Comparison of ENCODE assay signal across 8 mouse cellular contexts in genomic region chr11:86201901-86202675, GRCm38 (mm10). TPM values are rescaled to one million over a fixed set of nuclear protein-coding genes. Genes with fewer than 3 reads are reported as not detected.
A peak's percentile ranks its signal among the peaks of the same experiment; 100 is the strongest.
DNase-seq lines count a peak whose midpoint lies in the region; ATAC-seq lines count a peak whose summit lies in the region.

No protein-coding gene starts in this region.

- peak; percentile 9 for DNase-seq in left cerebral cortex, postnatal 4 days
- DNase-seq in left cerebral cortex, postnatal 25 days (ENCODE audit: low spot score in 2 of 2): no peak
- peak; percentile 27 for DNase-seq in c-Kit-positive CD71-positive TER-119-negative erythroid progenitor cells, embryonic 14.5 days (ENCODE audit: low read depth)
- no peak for DNase-seq in midbrain, embryonic 10.5 days (ENCODE audit: low spot score)
- DNase-seq in thymus, postnatal 14 days: peak; percentile 36
- no peak for DNase-seq in layer of hippocampus, adult 11-12 months (ENCODE audit: low spot score)

- peaks cover 3% of the 10 kb centered on the region; the same call in 1 of the 2 replicates for H3K9me3 ChIP-seq in forebrain, embryonic 15.5 days
- peaks cover 13% of the 10 kb centered on the region for H3K9me3 ChIP-seq in kidney, embryonic 16.5 days (ENCODE audit: low read length)
- peaks cover 35% of the 10 kb centered on the region for H3K9me3 ChIP-seq in midbrain, embryonic 10.5 days (replicated peaks)

- H3K27ac ChIP-seq in forebrain, embryonic 15.5 days (replicated peaks): peak overlapping the region; percentile 83
- peak overlapping the region; percentile 85 for H3K27ac ChIP-seq in kidney, embryonic 16.5 days (ENCODE audit: low read length)
- peak overlapping the region; percentile 94 for H3K27ac ChIP-seq in midbrain, embryonic 10.5 days (replicated peaks)

- no peaks in the 10 kb centered on the region for H3K27me3 ChIP-seq in forebrain, embryonic 15.5 days
- no peaks in the 10 kb centered on the region for H3K27me3 ChIP-seq in kidney, embryonic 16.5 days (ENCODE audit: insufficient read depth, low read length)
- H3K27me3 ChIP-seq in midbrain, embryonic 10.5 days (ENCODE audit: low read depth, poor library complexity, severe bottlenecking): no peaks in the 10 kb centered on the region

- H3K4me1 ChIP-seq in forebrain, embryonic 15.5 days: peaks cover 16% of the 10 kb centered on the region; the same call in 1 of the 2 replicates
- H3K4me1 ChIP-seq in kidney, embryonic 16.5 days (ENCODE audit: insufficient read depth, low read length): peaks cover 15% of the 10 kb centered on the region
- peaks cover 30% of the 10 kb centered on the region for H3K4me1 ChIP-seq in midbrain, embryonic 10.5 days

- H3K9ac ChIP-seq in forebrain, embryonic 15.5 days (replicated peaks): peak overlapping the region; percentile 85
- peak overlapping the region; percentile 88 for H3K9ac ChIP-seq in kidney, embryonic 16.5 days (replicated peaks; ENCODE audit: low read length)

- no peak for ATAC-seq in forebrain, embryonic 15.5 days (replicated peaks)
- ATAC-seq in kidney, embryonic 16.5 days (ENCODE audit: low FRiP score, low TSS enrichment): no peak

- intact Hi-C loops in left cerebral cortex, postnatal 4 days (cut with DNase I): no loop called here
- intact Hi-C loops in left cerebral cortex, postnatal 25 days (cut with DNase I): no loop called here

- WGBS in forebrain, embryonic 15.5 days: 55% methylated on average over 16 of the region's 16 CpGs
- WGBS in kidney, embryonic 16.5 days: 35% methylated on average over 16 of the region's 16 CpGs
- WGBS in midbrain, embryonic 10.5 days: 65% methylated on average over 16 of the region's 16 CpGs

- H3K36me3 ChIP-seq in forebrain, embryonic 15.5 days: peaks cover 45% of the 10 kb centered on the region
- peaks cover 45% of the 10 kb centered on the region for H3K36me3 ChIP-seq in kidney, embryonic 16.5 days (ENCODE audit: insufficient read depth, low read length)
- H3K36me3 ChIP-seq in midbrain, embryonic 10.5 days: peaks cover 69% of the 10 kb centered on the region

- H3K4me2 ChIP-seq in forebrain, embryonic 15.5 days (replicated peaks): peak overlapping the region; percentile 54
- H3K4me2 ChIP-seq in kidney, embryonic 16.5 days (replicated peaks; ENCODE audit: low read depth, low read length): peak overlapping the region; percentile 77

- H3K4me3 ChIP-seq in forebrain, embryonic 15.5 days: peak overlapping the region; percentile 92
- H3K4me3 ChIP-seq in kidney, embryonic 16.5 days (ENCODE audit: low read length): peak overlapping the region; percentile 82
- H3K4me3 ChIP-seq in midbrain, embryonic 10.5 days: peak overlapping the region; percentile 88

RNA-seq across cellular contexts. Expression of gene Brip1, which starts 1.1 kb away (rescaled TPM):
- total RNA-seq in left cerebral cortex, postnatal 4 days (2021): 1 to 10 TPM; 1.5 to 1.6 TPM
- total RNA-seq in left cerebral cortex, postnatal 25 days (2021): under 1 TPM; 0.18 to 0.23 TPM
- polyA plus RNA-seq in forebrain, embryonic 15.5 days (2015; fragmentation: Nextera tagmentation; extraction: Ambion mirVana): 3.2 and 4.3 TPM in 2 replicates
- polyA plus RNA-seq in kidney, embryonic 16.5 days (2015; fragmentation: Nextera tagmentation; extraction: Ambion mirVana): 11.1 and 13.1 TPM in 2 replicates
- polyA plus RNA-seq in midbrain, embryonic 10.5 days (2016; fragmentation: Nextera tagmentation; extraction: Ambion mirVana): 10.7 and 12.4 TPM in 2 replicates

RNA-seq across cellular contexts. Expression of gene Ints2, which starts 55.3 kb away (rescaled TPM):
- 10 to 100 TPM; 33.7 to 35.6 TPM for total RNA-seq in left cerebral cortex, postnatal 4 days (2021)
- 10 to 100 TPM; 27.5 to 27.9 TPM for total RNA-seq in left cerebral cortex, postnatal 25 days (2021)
- 31.9 and 33.8 TPM in 2 replicates for polyA plus RNA-seq in forebrain, embryonic 15.5 days (2015; fragmentation: Nextera tagmentation; extraction: Ambion mirVana)
- polyA plus RNA-seq in kidney, embryonic 16.5 days (2015; fragmentation: Nextera tagmentation; extraction: Ambion mirVana): 32.1 and 33.2 TPM in 2 replicates
- polyA plus RNA-seq in midbrain, embryonic 10.5 days (2016; fragmentation: Nextera tagmentation; extraction: Ambion mirVana): 48.1 and 51.9 TPM in 2 replicates

Comparison
In these comparisons a context has a peak if more than half of its experiments do, and no peak if none do; other contexts are left out.
1. DNase-seq: peak in left cerebral cortex, postnatal 4 days (single experiment), c-Kit-positive CD71-positive TER-119-negative erythroid progenitor cells, embryonic 14.5 days (single experiment) and thymus, postnatal 14 days (single experiment); none in left cerebral cortex, postnatal 25 days (0 of 2), midbrain, embryonic 10.5 days (single experiment) and layer of hippocampus, adult 11-12 months (single experiment).
2. Peak in every context shown above with its lines, with median percentiles within 50 percentile points of each other: H3K27ac ChIP-seq and H3K4me3 ChIP-seq.